Mouse (Mus musculus) liver, embryonic 16.5 days (tissue): Measurements from ENCODE around the gene Unk. TPM values are rescaled to one million over a fixed set of nuclear protein-coding genes. Genes with fewer than 3 reads are reported as not detected.
A peak's percentile ranks its signal among the peaks of the same experiment; 100 is the strongest.

Source experiments
- ATAC-seq: fragments of 200-750 bp; cut with Nextera tagmentation; 2 replicates; pipeline ENCODE4 v1.8.0; 2017; ENCODE audit warnings: low read depth, mild to moderate bottlenecking, moderate number of reproducible peaks, moderate library complexity
- H3K27ac ChIP-seq: fragments of 300-500 bp; sonication (generic); 2 replicates; pipeline ENCODE4 v1.5.1; 2014; ENCODE audit warnings: mild to moderate bottlenecking, low read length
- H3K27me3 ChIP-seq: fragments of 300-500 bp; sonication (generic); 2 replicates; pipeline ENCODE4 v1.6.1; 2014; ENCODE audit warnings: low read depth, low read length, mixed read lengths; ENCODE audit not compliant: control insufficient read depth, insufficient read depth
- H3K36me3 ChIP-seq: fragments of 300-500 bp; sonication (generic); 2 replicates; pipeline ENCODE4 v1.6.1; 2014; ENCODE audit warnings: mild to moderate bottlenecking; ENCODE audit not compliant: control insufficient read depth, insufficient read depth
- H3K4me1 ChIP-seq: fragments of 300-500 bp; sonication (generic); 2 replicates; pipeline ENCODE4 v1.6.1; 2014; ENCODE audit warnings: low read depth, low read length, mixed read lengths; ENCODE audit not compliant: control insufficient read depth
- H3K4me2 ChIP-seq: fragments of 300-500 bp; sonication (generic); 2 replicates; pipeline ENCODE4 v1.6.1; 2014; ENCODE audit warnings: low read depth, low read length, mixed read lengths
- H3K4me3 ChIP-seq: fragments of 300-500 bp; sonication (generic); 2 replicates; pipeline ENCODE4 v1.5.1; 2014; ENCODE audit warnings: low read depth, mild to moderate bottlenecking, low read length
- H3K9ac ChIP-seq: fragments of 300-500 bp; sonication (generic); 2 replicates; pipeline ENCODE4 v1.6.1; 2014; ENCODE audit warnings: low read depth, low read length
- H3K9me3 ChIP-seq: fragments of 300-500 bp; sonication (generic); replicated peaks from 2 replicates; pipeline ENCODE4 v1.6.1; 2016; ENCODE audit warnings: low read length; ENCODE audit not compliant: control insufficient read depth
- WGBS: fragments of 180-500 bp; shearing (Covaris S2); extraction: QIAGEN DNeasy Blood & Tissue Kit; methylation state at CpG from one replicate; pipeline ENCODE4 v1.1.7; 2014; ENCODE audit not compliant: insufficient replicate concordance; 5-methylcytosine and 5-hydroxymethylcytosine counted together
- polyA plus RNA-seq: library from polyadenylated mRNA; unstranded; fragments of >200 nt; fragmentation: Nextera tagmentation; extraction: Ambion mirVana; gene quantifications from 2 replicates; pipeline ENCODE4 v1.2.1, GENCODE M21; 2015

The Unk gene
- polyA plus RNA-seq, 1 experiment from 2014 or later = 10.8 TPM

DNA sequence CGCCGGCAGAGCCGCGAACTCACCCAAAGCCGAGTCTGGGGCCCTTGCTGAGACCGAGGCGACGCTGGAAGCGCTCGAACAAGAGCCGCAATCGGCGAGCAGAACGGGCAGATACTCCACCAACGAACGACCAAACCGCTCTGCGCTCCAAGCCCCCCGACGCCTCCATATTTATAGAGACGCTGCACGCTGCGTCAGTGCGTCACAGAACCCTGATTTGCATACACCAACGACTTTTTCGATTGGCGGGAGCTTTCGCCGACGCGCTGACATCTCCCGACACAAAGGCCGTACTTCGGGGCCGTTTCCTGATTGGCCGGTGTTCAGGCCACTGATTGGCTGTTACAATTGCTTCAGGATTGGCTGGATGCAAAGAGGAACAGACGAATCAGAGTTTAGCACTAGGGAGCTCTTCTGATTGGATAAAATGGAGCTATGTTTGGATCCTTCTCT lies 5.7 kb upstream of the Unk start:
- under 1% methylated on average over 37 of the region's 37 CpGs for whole genome bisulfite sequencing
- Histone ChIP-seq H3K9ac (peak overlapping the region; percentile 99), H3K27ac (peak overlapping the region; percentile 98), H3K4me1 (peaks cover 22% of the 10 kb centered on the region), H3K4me2 (no peak overlapping the region; the same call in none of the 2 replicates), H3K9me3 (no peaks in the 10 kb centered on the region), H3K36me3 (peaks cover 13% of the 10 kb centered on the region), H3K4me3 (peak overlapping the region; percentile 91), H3K27me3 (no peaks in the 10 kb centered on the region)
- peak; percentile 95 for ATAC-seq

DNA sequence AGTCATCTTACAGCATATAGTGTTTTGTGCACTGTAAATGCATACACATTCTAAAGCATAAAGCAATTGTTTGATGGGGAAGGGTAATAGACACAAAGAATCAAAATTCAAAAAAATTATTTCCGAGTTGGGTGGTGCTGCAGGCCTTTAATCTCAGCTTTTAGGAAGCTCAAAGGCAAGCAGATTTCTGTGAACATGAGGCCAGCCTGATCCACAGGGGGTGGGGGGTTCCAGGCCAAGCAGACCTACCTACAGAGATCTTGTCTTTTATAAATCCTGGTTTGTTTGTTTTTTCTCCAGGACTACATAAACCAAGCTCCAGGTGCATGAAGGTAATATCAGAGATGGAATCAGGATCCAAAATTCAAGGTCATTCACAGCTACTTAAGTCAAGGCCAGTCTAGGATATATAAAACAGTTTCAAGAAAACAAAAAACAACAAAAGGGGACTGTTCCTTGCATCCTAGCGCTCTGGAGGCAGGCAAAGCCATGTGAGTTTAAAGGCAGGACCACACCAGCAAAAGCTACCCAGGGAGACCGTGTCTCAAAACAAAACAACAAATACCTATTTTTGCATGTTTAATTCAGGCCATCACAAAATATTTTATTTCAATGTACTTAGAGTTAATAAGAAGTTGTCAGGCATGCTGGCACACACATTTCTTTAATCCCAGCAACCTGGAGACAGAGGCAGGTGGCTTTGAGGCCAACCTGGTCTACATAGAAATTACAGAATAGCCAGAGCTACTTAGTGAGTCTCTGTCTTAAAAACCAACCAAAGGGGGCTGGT lies 4.9 kb upstream of the Unk start:
- H3K9ac ChIP-seq = no peak overlapping the region
- no peak overlapping the region for H3K4me3 ChIP-seq
- H3K27ac ChIP-seq = peak overlapping the region; percentile 46; the same call in 1 of the 2 replicates
- no peaks in the 10 kb centered on the region for H3K27me3 ChIP-seq
- peaks cover 13% of the 10 kb centered on the region for H3K36me3 ChIP-seq
- ATAC-seq = no peak
- WGBS = 91% methylated on average over 3 of the region's 3 CpGs
- H3K4me1 ChIP-seq = peaks cover 26% of the 10 kb centered on the region
- H3K4me2 ChIP-seq = no peak overlapping the region
- no peaks in the 10 kb centered on the region for H3K9me3 ChIP-seq

- Histone ChIP-seq H3K4me2 (no peak within 1 kb of the TSS), H3K9me3 (no peaks in the 10 kb centered on the region), H3K36me3 (no peaks in the 10 kb centered on the region; the same call in 1 of the 2 replicates), H3K27me3 (no peaks in the 10 kb centered on the region), H3K4me1 (peaks cover 28% of the 10 kb centered on the region), H3K9ac (no peak within 1 kb of the TSS), H3K27ac (peak within 1 kb of the TSS; percentile 23), H3K4me3 (no peak within 1 kb of the TSS)
- WGBS = 69% methylated on average over 4 of the region's 4 CpGs
- no peak for ATAC-seq
Observed at GRCm38 (mm10) chr11:116027756-116028155, 2.4 kb upstream of the Unk start, which contains the start of gene H3f3b. Gene H3f3b, minus strand, starts transcription at chr11:116027962.

DNA sequence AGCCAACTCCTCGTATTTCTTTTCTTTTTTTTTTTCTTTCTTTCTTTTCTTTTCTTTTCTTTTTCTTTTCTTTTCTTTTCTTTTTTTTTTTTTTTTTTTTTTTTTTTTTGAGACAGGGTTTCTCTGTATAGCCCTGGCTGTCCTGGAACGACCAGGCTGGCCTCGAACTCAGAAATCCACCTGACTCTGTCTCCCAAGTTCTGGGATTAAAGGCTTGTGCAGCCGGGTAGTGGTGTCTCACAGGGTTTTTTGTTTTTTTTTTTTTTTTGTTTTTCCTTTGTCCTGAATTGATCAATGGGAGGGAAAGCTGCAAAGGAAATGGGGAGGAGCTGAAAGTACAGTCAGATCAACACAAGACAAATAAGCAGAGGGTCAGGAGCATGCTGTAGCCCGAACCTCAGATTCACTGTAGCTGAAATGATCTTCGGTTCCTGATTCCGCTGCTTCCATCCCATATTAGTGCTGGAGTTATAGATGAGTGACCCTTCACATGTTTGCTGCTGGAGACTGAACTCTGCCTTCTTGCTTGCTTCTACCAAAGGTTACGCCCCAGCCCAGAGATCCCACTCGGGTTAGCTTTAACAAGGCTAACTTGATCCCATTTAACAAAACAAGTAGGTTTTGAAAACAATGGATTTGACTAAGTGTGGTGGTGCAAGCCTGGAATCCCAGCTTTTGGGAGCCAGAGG lies 1.8 kb upstream of the Unk start:
- 73% methylated on average over 9 of the region's 9 CpGs for WGBS

GRCm38 (mm10) chr11:116029086-116029865 lies 846 bp upstream of the Unk start:
- H3K4me1 ChIP-seq = peaks cover 34% of the 10 kb centered on the region
- peak overlapping the region; percentile 73 for H3K4me2 ChIP-seq
- H3K9ac ChIP-seq = peak overlapping the region; percentile 96
- H3K9me3 ChIP-seq = no peaks in the 10 kb centered on the region
- H3K36me3 ChIP-seq = no peaks in the 10 kb centered on the region; the same call in 1 of the 2 replicates
- 57% methylated on average over 6 of the region's 6 CpGs for WGBS
- H3K27ac ChIP-seq = peak overlapping the region; percentile 98
- H3K4me3 ChIP-seq = peak overlapping the region; percentile 88
- H3K27me3 ChIP-seq = no peaks in the 10 kb centered on the region
- ATAC-seq = no peak

More for the DNA sequence above, 1.8 kb upstream of the Unk start:
- H3K4me2 ChIP-seq = no peak overlapping the region
- H3K27ac ChIP-seq = peak overlapping the region; percentile 23
- H3K4me3 ChIP-seq = no peak overlapping the region
- no peak for ATAC-seq
- no peaks in the 10 kb centered on the region; the same call in 1 of the 2 replicates for H3K36me3 ChIP-seq
- H3K9me3 ChIP-seq = no peaks in the 10 kb centered on the region
- H3K27me3 ChIP-seq = no peaks in the 10 kb centered on the region
- peaks cover 34% of the 10 kb centered on the region for H3K4me1 ChIP-seq
- H3K9ac ChIP-seq = no peak overlapping the region

GRCm38 (mm10) chr11:116030898-116031845 lies 1.1 kb downstream of the Unk start:
- WGBS = 20% methylated on average over 14 of the region's 14 CpGs
- ATAC-seq = no peak

DNA sequence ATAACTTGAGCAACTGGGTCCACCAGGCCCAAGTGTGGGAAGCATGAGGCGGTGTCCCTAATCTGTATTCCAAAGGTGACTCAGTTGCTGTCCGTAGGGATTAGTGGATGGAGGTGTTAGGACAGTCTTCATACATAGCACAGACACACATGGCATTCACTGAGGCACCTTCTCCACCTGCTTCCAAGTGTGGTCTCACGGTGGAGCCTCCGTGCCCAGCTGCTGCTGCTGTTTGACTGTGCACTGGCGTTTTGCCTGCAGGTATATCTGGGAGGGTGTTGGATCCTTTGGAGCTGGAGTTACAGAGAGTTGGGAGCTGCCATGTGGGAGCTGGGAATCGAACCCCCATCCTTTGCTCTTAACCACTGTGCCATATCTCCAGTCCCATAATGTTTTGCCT lies 4.5 kb downstream of the Unk start:
- no peak for ATAC-seq
- Histone ChIP-seq H3K27me3 (no peaks in the 10 kb centered on the region), H3K9ac (no peak overlapping the region), H3K36me3 (no peaks in the 10 kb centered on the region; the same call in none of the 2 replicates), H3K4me1 (peaks cover 19% of the 10 kb centered on the region), H3K4me3 (no peak overlapping the region), H3K4me2 (no peak overlapping the region), H3K9me3 (no peaks in the 10 kb centered on the region), H3K27ac (no peak overlapping the region)
- WGBS = 82% methylated on average over 6 of the region's 6 CpGs

More at GRCm38 (mm10) chr11:116030898-116031845, 1.1 kb downstream of the Unk start:
- Histone ChIP-seq H3K9me3 (no peaks in the 10 kb centered on the region), H3K27ac (peak overlapping the region; percentile 98), H3K9ac (peak overlapping the region; percentile 96), H3K27me3 (no peaks in the 10 kb centered on the region), H3K4me2 (peak overlapping the region; percentile 73), H3K4me3 (peak overlapping the region; percentile 88), H3K36me3 (no peaks in the 10 kb centered on the region; the same call in none of the 2 replicates), H3K4me1 (peaks cover 30% of the 10 kb centered on the region)

DNA sequence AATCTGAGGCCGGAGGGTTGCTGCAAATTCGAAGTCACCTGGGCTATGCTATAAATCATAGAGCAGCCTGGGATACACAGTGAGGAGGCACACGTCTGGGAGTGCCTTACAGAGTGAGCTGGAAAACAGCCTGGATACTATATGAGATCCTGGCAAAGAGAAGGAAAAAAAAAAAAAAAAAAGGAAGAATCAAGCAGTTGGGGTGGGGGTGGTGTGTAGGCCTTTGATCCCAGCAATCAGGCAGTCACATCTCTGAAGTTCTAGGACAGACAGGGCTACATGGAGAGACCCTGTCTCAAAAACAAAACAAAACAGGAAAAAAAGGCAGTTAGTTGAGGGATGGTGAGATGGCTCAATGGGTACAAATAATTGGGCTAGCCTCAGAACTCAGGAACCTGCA lies 6.5 kb downstream of the Unk start:
- H3K4me3 ChIP-seq = no peak overlapping the region
- H3K27ac ChIP-seq = no peak overlapping the region
- H3K4me1 ChIP-seq = peaks cover 10% of the 10 kb centered on the region
- WGBS = 80% methylated on average over 3 of the region's 3 CpGs
- no peak overlapping the region for H3K4me2 ChIP-seq
- no peaks in the 10 kb centered on the region for H3K9me3 ChIP-seq
- no peak overlapping the region for H3K9ac ChIP-seq
- H3K27me3 ChIP-seq = no peaks in the 10 kb centered on the region
- H3K36me3 ChIP-seq = peaks cover 8% of the 10 kb centered on the region
- no peak for ATAC-seq
